Mouse (Mus musculus): Measurements from ENCODE around the gene Srek1. TPM values are rescaled to one million over a fixed set of nuclear protein-coding genes. Genes with fewer than 3 reads are reported as not detected.

Srek1 gene
- polyA plus RNA-seq, 1 experiment from 2014 or later, result 91.9 TPM

GRCm38 (mm10) chr13:103794688-103795543 lies 20.5 kb upstream of the Srek1 start:
- DNase-seq (ENCODE audit: low spot score, missing footprints) (peak; percentile 87), ATAC-seq (ENCODE audit: low FRiP score) (peak; percentile 95)
- H3K4me2 ChIP-seq, result no peak overlapping the region
- no peak overlapping the region for H3K27ac ChIP-seq (ENCODE audit: low read depth, low read length)
- WGBS, result 54% methylated on average over 9 of the region's 9 CpGs
- no peaks in the 10 kb centered on the region for H3K27me3 ChIP-seq (ENCODE audit: control insufficient read depth, insufficient read depth, low read length)
- H3K36me3 ChIP-seq (ENCODE audit: control insufficient read depth, insufficient read depth, low read length), result no peaks in the 10 kb centered on the region
- H3K9ac ChIP-seq (ENCODE audit: low read length), result no peak overlapping the region
- no peaks in the 10 kb centered on the region for H3K4me1 ChIP-seq (ENCODE audit: control insufficient read depth, insufficient read depth, low read length)
- no peak overlapping the region for H3K4me3 ChIP-seq (ENCODE audit: low read depth, low read length)
- no peaks in the 10 kb centered on the region for H3K9me3 ChIP-seq (ENCODE audit: control insufficient read depth, low read length)

GRCm38 (mm10) chr13:103779922-103780585 lies 5.6 kb upstream of the Srek1 start:
- no peak overlapping the region for H3K27ac ChIP-seq (ENCODE audit: low read depth, low read length)
- H3K4me1 ChIP-seq (ENCODE audit: control insufficient read depth, insufficient read depth, low read length), result no peaks in the 10 kb centered on the region
- DNase-seq (ENCODE audit: low spot score, missing footprints), result no peak
- ATAC-seq (ENCODE audit: low FRiP score), result peak; percentile 49; the same call in 1 of the 2 replicates
- no peaks in the 10 kb centered on the region for H3K9me3 ChIP-seq (ENCODE audit: control insufficient read depth, low read length)
- H3K27me3 ChIP-seq (ENCODE audit: control insufficient read depth, insufficient read depth, low read length), result no peaks in the 10 kb centered on the region
- WGBS, result 36% methylated on average over 11 of the region's 11 CpGs
- no peaks in the 10 kb centered on the region for H3K36me3 ChIP-seq (ENCODE audit: control insufficient read depth, insufficient read depth, low read length)
- no peak overlapping the region for H3K4me3 ChIP-seq (ENCODE audit: low read depth, low read length)
- no peak overlapping the region for H3K4me2 ChIP-seq
- no peak overlapping the region for H3K9ac ChIP-seq (ENCODE audit: low read length)

GRCm38 (mm10) chr13:103777126-103777525 lies 2.7 kb upstream of the Srek1 start:
- Histone ChIP-seq H3K27me3 (ENCODE audit: control insufficient read depth, insufficient read depth, low read length) (no peaks in the 10 kb centered on the region), H3K9ac (ENCODE audit: low read length) (no peak overlapping the region), H3K36me3 (ENCODE audit: control insufficient read depth, insufficient read depth, low read length) (no peaks in the 10 kb centered on the region), H3K4me2 (no peak overlapping the region), H3K4me1 (ENCODE audit: control insufficient read depth, insufficient read depth, low read length) (peaks cover 7% of the 10 kb centered on the region), H3K4me3 (ENCODE audit: low read depth, low read length) (no peak overlapping the region), H3K9me3 (ENCODE audit: control insufficient read depth, low read length) (no peaks in the 10 kb centered on the region), H3K27ac (ENCODE audit: low read depth, low read length) (no peak overlapping the region)
- ATAC-seq (ENCODE audit: low FRiP score) (no peak), DNase-seq (ENCODE audit: low spot score, missing footprints) (peak; percentile 6)
- 69% methylated on average over 8 of the region's 8 CpGs for WGBS

GRCm38 (mm10) chr13:103773407-103774118 lies 845 bp downstream of the Srek1 start:
- peak overlapping the region; percentile 63 for H3K4me2 ChIP-seq
- H3K9ac ChIP-seq (ENCODE audit: low read length), result peak overlapping the region; percentile 89
- H3K9me3 ChIP-seq (ENCODE audit: control insufficient read depth, low read length), result no peaks in the 10 kb centered on the region
- peak overlapping the region; percentile 95 for H3K27ac ChIP-seq (ENCODE audit: low read depth, low read length)
- ATAC-seq (ENCODE audit: low FRiP score) (no peak; the same call in 1 of the 2 replicates), DNase-seq (ENCODE audit: low spot score, missing footprints) (peak; percentile 94)
- H3K4me1 ChIP-seq (ENCODE audit: control insufficient read depth, insufficient read depth, low read length), result peaks cover 11% of the 10 kb centered on the region
- 2% methylated on average over 36 of the region's 36 CpGs for WGBS
- H3K36me3 ChIP-seq (ENCODE audit: control insufficient read depth, insufficient read depth, low read length), result no peaks in the 10 kb centered on the region
- H3K27me3 ChIP-seq (ENCODE audit: control insufficient read depth, insufficient read depth, low read length), result no peaks in the 10 kb centered on the region
- peak overlapping the region; percentile 69 for H3K4me3 ChIP-seq (ENCODE audit: low read depth, low read length)

- ATAC-seq (ENCODE audit: low FRiP score) (no peak), DNase-seq (ENCODE audit: low spot score, missing footprints) (peak; percentile 90)
- Histone ChIP-seq H3K4me2 (peak overlapping the region; percentile 63), H3K9ac (ENCODE audit: low read length) (peak overlapping the region; percentile 6; the same call in 1 of the 2 replicates), H3K36me3 (ENCODE audit: control insufficient read depth, insufficient read depth, low read length) (no peaks in the 10 kb centered on the region), H3K27me3 (ENCODE audit: control insufficient read depth, insufficient read depth, low read length) (no peaks in the 10 kb centered on the region), H3K4me3 (ENCODE audit: low read depth, low read length) (peak overlapping the region; percentile 69), H3K27ac (ENCODE audit: low read depth, low read length) (no peak overlapping the region), H3K4me1 (ENCODE audit: control insufficient read depth, insufficient read depth, low read length) (peaks cover 11% of the 10 kb centered on the region), H3K9me3 (ENCODE audit: control insufficient read depth, low read length) (no peaks in the 10 kb centered on the region)
- 28% methylated on average over 5 of the region's 5 CpGs for WGBS
These were observed 1.5 kb downstream of the Srek1 start for GRCm38 (mm10) chr13:103772917-103773316.

GRCm38 (mm10) chr13:103770821-103771220 lies 3.6 kb downstream of the Srek1 start:
- H3K9me3 ChIP-seq (ENCODE audit: control insufficient read depth, low read length), result no peaks in the 10 kb centered on the region
- H3K4me1 ChIP-seq (ENCODE audit: control insufficient read depth, insufficient read depth, low read length), result peaks cover 11% of the 10 kb centered on the region
- ATAC-seq (ENCODE audit: low FRiP score) (no peak), DNase-seq (ENCODE audit: low spot score, missing footprints) (peak; percentile 81)
- no peak overlapping the region for H3K4me2 ChIP-seq
- no peak overlapping the region for H3K9ac ChIP-seq (ENCODE audit: low read length)
- H3K27me3 ChIP-seq (ENCODE audit: control insufficient read depth, insufficient read depth, low read length), result no peaks in the 10 kb centered on the region
- no peak overlapping the region for H3K27ac ChIP-seq (ENCODE audit: low read depth, low read length)
- 0 out of 2 replicates have a peak, but pooled peaks cover 2% of the 10 kb centered on the region for H3K36me3 ChIP-seq (ENCODE audit: control insufficient read depth, insufficient read depth, low read length)
- no peak overlapping the region for H3K4me3 ChIP-seq (ENCODE audit: low read depth, low read length)

- H3K9me3 ChIP-seq (ENCODE audit: control insufficient read depth, low read length), result no peaks in the 10 kb centered on the region
- H3K9ac ChIP-seq (ENCODE audit: low read length), result no peak overlapping the region
- 90% methylated on average over 5 of the region's 5 CpGs for WGBS
These were observed 6.5 kb downstream of the Srek1 start for GRCm38 (mm10) chr13:103767935-103768334.

GRCm38 (mm10) chr13:103763640-103764039 lies 10.8 kb downstream of the Srek1 start:
- Histone ChIP-seq H3K4me2 (no peak overlapping the region), H3K36me3 (ENCODE audit: control insufficient read depth, insufficient read depth, low read length) (peaks cover 10% of the 10 kb centered on the region; the same call in 1 of the 2 replicates), H3K9ac (ENCODE audit: low read length) (no peak overlapping the region), H3K4me3 (ENCODE audit: low read depth, low read length) (no peak overlapping the region), H3K27ac (ENCODE audit: low read depth, low read length) (no peak overlapping the region), H3K4me1 (ENCODE audit: control insufficient read depth, insufficient read depth, low read length) (no peaks in the 10 kb centered on the region), H3K27me3 (ENCODE audit: control insufficient read depth, insufficient read depth, low read length) (no peaks in the 10 kb centered on the region), H3K9me3 (ENCODE audit: control insufficient read depth, low read length) (no peaks in the 10 kb centered on the region)
- 83% methylated on average over 1 of the region's 1 CpGs for WGBS
- DNase-seq (ENCODE audit: low spot score, missing footprints) (no peak), ATAC-seq (ENCODE audit: low FRiP score) (no peak)

More at GRCm38 (mm10) chr13:103767935-103768334, 6.5 kb downstream of the Srek1 start:
- Histone ChIP-seq H3K27me3 (ENCODE audit: control insufficient read depth, insufficient read depth, low read length) (no peaks in the 10 kb centered on the region), H3K27ac (ENCODE audit: low read depth, low read length) (no peak overlapping the region), H3K36me3 (ENCODE audit: control insufficient read depth, insufficient read depth, low read length) (peaks cover 2% of the 10 kb centered on the region; the same call in 1 of the 2 replicates), H3K4me3 (ENCODE audit: low read depth, low read length) (no peak overlapping the region), H3K4me2 (no peak overlapping the region), H3K4me1 (ENCODE audit: control insufficient read depth, insufficient read depth, low read length) (peaks cover 11% of the 10 kb centered on the region)
- DNase-seq (ENCODE audit: low spot score, missing footprints), result peak; percentile 77
- no peak for ATAC-seq (ENCODE audit: low FRiP score)
